Mouse (Mus musculus) layer of hippocampus, postnatal 25 days (tissue): ENCODE measurements around the gene Asb8. TPM values are rescaled to one million over a fixed set of nuclear protein-coding genes. Genes with fewer than 3 reads are reported as not detected.
A peak's percentile ranks its signal among the peaks of the same experiment; 100 is the strongest.

Source experiments
- DNase-seq, 2 experiments: peaks; one replicate each; pipeline ENCODE4 v3.0.0; 2022; ENCODE audit warnings: mixed read lengths in 2 of 2, low spot score in 1 of 2; ENCODE audit errors: extremely low spot score in 1 of 2
- total RNA-seq, 2 experiments: library from RNA; stranded (reverse); gene quantifications; 2 replicates each; pipeline ENCODE4 v1.2.3; 2021

Gene Asb8
- total RNA-seq, 2 experiments from 2014 or later, result 48.7 to 53.0 TPM

DNA sequence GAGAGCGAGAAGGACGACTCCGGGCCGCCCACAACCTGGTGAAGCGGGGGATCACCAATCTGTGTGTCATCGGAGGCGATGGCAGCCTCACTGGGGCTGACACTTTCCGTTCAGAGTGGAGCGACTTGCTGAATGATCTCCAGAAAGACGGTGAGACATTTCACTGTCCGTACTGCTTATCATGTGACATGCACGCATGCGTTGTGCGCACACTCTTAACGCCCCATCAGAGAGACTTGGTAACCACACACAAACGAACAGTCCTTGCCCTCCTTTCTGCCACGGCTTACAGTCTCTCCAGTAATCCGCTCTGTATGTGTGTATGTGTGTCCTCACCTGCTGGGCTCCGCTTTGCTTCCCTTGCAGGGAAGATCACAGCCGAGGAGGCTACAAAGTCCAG, 44.6 kb downstream of the Asb8 start:
- DNase-seq, result no peak

DNA sequence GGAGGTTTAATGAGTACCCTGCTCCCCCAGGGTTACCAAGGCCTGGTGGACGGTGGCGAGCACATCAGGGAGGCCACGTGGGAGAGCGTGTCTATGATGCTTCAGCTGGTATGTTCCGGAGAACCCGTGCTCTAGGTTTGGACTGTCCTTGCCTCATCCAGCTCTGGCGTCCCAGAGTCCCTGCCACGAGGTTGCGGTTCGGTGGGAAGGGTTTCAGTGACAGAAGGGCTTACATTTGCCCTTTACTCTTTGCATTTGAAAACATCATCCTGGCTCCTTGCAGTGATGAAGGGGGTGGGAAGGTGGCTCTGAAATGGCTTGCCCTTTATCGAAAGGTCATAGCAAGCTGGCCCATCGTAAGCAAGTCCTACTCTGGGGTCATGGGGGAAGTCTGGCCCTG, 46.1 kb downstream of the Asb8 start:
- no peak for DNase-seq

DNA sequence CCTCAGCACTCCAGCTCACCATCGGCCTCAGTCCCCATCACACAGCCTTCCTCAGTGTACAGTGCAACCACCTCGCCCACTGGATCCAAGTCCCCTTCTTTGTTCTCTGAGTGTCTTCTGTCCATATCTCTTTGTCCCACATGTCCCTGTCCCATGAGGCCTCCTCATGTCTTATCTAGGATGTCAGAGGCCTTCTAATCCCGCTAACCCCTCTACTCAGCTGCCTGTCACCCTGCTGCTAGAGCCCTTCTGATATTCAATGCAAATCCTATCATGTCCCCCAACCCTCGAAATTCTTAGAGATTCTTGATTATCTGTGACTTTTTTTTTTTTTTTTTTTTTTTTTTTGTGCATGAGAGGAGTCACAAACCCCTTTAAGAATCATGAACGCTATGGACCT, 49.1 kb downstream of the Asb8 start:
- DNase-seq, result no peak

DNA sequence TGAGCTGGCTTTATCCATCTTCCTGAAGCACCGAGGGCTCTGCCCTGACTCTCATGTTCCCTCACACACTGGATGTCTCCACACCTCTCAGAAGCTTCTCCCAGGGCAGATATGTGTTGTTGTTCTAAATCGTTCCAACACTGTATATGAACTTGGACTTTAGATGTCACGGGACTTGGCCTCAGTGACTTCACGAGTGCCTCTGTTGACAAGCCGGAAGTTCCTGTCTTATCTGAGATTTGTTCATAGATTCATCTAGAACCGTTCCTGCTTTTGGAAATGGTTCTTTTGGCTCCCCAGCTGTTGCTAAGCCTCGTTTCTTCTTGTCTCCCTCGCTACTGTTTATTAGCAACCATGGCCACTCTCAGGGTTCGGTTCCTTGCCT, 49.7 kb downstream of the Asb8 start:
- DNase-seq, result no peak

DNA sequence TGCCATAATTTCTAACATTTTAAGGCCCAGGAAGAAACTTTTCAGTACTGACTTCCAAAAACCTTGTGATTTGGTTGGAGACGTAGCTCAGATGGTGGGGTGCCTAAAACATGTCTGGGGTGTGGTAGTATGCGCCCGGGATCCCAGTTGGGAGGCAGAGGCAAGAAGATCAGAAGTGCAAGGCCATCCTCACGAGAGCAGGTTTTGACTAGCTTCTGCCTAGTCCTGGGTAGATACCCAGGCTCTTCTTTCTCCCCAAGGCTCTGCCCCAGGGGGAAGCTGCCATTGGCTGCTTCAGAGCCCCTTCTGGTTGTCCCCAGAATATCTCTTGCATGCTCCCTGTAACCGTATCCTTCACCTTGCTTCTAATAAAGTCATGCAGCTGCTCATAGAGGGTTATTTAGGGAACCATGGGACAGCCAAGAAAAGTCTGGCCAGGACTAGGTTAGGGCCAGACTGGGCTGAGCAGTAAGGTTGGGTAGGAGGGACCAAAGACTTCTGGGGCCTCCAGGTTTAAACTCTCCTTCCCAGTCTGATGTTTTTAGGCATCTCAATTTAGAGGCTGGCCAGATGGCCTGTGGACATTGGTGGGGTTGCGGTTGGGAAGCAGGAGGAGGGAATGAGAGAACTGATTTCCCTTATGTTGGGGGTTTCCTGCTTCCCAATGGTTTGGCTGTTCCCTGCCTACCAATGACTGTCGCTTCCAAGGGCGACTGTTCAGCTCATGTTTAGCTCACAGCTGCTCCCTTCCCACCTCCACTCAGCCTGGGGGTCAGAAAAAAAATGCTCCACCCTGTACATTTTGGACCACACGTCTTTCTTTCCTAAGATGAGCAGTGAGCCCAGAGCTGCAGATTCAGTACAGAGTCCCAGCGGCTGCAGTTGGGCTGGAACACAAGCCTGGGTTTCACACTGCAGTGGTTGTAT, 50.3 kb downstream of the Asb8 start:
- DNase-seq, result no peak

DNA sequence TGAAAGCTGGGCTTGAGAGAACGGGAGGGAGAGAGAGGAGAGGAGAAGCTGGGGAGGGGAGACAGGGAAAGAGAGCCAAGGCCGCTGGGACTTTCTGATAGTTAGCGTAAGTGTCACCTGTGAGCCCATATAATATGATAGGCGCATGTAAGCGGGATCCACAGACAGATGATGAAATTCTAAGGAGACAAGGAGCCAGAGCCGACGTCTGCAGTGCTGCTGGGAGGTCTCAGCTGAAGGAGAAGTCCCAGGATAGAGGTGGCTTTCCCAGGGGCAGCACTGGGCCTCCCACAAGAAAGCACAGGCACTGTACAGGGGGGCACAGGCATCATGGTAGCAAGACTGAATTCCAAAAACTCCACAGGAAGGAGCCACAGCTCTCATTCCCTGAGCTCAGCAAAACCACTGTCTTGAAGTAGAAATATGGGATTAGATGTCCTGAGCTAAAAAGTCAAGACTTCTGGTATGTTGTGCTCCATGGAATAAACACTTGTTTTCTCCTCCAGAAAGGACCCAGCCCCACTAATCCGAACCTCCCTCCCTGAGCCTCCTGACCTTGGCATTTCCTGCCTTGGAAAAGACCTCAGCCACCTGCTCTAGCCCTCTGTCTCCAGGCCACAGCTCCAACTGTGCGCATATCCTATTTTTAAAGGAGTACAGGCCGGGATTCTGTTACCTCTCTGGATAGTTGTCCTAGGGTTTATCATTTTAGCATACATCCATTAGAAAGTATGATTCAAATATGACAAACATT, 51.1 kb downstream of the Asb8 start:
- DNase-seq, result no peak

DNA sequence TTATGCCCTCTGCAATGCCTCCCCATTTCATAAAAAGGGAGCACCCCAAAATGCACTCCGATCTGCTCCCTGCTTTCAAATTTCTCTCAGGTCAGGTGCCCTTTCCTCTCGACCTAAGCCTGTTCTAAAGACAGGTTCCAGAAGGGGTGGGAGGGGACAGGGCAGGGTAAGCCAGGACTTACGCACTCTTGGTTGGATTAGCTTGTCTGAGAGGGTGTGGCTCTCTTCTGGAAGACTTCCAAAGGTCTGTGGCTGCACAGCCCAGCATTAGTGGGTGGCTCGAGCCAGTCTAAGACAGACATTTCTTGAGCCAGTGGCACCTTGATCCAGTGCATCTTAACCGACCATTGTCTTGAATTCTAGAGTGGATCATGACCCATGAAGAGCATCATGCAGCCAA, 53.6 kb downstream of the Asb8 start:
- no peak for DNase-seq

DNA sequence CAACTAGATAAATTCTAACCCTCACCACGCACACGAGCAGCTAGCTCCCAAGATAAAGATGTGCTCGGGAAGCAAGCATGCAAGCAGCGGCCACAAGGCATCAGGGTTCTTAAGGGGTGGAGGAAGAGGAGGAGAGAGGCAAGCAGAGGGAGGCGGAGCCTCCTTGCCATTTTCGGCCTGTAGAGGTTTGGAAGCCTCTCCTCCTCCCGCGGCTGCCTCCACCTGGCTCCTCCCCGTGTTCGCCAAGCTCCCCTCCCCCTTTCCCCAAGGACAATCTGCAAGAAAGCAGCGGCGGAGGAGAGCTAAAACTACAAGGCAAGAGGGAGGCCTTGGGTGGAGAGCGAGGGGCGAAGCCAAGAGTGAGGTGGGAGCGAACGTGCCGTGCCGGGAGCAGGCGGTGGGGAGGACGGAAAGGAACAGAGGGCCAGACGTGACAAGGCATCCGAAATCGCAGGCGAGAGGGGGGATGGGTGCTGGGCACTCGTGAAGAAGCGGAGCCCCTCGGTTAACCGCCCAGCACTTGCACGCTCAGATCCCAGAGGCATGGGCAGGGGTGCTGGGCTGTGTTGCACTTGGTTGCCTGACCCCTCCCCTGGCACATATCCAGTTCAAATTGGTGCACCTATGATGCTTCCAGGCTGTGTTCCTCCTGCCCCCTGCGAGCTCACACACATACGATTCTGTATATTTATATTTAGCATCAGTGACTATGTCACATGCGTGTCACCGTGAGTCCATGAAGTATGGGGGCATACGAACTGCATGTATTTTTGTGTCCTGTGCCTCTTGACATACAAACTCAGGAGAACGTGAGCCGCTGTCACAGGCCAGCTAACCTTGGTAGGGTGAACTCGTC, 56.9 kb downstream of the Asb8 start:
- peak; percentile 69 to 76 for DNase-seq

DNA sequence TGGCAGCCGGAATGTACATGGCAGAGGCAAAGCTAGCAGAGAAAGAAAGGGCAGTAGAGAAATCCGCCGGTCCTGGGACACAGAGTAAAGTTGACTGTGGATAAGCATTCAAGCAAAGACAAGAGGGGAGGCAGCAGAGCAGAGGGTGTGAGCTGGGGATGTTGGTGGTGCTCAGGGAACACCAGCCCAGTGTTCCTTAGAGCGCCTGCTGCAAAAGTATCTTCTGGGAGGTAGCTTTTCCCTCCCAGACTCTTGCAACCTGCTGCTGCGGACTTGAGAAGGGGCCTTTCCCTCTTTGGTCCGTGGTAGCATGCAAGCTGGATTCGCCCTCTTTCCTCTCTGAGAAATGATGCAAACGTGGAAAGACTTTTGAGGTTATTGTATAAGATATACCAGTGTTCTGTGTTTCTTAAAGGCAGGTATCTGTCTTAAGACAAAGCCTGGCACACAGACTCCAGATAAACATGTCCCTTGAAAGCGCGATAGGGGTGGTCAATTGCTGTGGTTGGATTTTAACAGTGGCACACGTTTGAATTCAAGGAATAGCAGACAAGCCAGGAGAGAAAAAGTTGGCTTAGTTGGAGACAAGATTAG, 57.6 kb downstream of the Asb8 start:
- DNase-seq, result no peak

DNA sequence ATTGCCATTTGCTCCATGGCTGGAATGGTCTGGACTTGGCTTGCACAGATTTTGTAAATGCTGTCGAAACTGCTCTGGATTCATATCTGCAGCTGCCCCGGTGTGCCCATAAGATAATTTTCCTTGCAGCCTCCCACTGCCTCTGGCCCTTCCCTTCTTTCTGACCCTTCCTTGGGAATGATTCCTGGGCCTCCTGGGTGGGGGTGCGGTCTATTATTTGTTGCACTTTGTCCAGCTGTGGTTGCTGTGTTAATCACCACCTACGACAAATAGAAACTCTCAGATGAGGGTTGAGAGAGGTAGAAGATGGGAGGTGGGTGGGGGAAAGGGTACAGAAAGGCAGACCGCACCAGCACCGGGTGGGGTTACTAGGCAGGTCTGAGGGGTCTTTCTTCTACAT, 58.2 kb downstream of the Asb8 start:
- no peak for DNase-seq

DNA sequence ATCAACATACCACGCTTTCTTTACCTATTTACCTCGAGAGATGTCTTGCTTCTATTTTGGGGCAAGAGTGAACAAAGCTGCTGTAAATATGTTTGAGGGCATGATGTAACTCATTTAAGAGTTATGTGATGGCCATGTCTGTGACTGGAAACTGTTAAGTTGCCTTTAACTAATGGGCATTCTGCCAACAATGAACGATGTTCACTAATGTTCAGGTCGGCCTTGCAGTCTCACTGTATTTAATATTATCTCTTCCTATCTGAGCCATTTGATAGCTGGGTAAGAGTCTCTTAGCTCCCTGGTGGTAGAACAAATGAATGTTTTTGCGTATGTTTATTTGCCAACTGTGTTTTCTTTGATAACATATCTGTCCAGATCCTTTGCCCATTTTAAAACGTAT, 58.9 kb downstream of the Asb8 start:
- DNase-seq, result no peak

DNA sequence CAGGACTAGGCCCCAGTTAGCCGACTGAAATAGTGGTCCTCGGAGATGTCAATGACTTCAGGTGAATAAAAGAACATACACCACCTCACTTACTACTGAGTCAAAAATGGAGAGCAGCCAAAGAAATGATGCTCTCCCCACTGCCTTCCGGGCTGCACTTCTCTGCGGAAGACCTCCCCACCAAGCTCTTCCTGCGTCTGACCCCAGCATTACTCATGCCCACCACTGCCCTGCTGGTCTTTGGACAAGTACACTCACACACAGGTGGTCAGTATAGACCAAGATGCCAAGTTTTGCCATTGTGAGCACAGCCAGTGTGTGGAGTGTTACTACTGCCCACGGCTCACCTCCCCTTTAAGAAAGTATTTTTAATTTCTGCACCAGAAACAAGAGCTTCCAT, 63.0 kb downstream of the Asb8 start:
- DNase-seq, result no peak

DNA sequence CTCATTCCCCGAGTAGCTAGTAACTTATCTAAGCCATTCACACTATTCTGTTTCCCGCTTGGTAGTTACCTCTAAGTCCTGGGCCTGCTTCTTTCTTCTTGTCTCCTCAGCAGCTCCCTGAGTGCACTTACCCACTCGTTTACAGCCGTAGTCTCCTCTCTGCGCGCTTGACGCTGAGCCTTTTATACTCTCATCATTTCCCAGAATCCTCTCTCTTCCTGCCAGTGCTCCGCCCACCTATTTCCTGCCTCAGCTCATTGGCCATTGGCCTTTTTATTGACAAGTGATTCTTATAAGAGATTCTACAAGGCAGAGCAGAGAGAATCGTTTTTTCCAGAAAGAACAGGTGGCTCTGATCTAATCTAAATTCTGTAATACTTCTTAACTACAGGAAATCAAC, 66.9 kb downstream of the Asb8 start:
- no peak for DNase-seq

DNA sequence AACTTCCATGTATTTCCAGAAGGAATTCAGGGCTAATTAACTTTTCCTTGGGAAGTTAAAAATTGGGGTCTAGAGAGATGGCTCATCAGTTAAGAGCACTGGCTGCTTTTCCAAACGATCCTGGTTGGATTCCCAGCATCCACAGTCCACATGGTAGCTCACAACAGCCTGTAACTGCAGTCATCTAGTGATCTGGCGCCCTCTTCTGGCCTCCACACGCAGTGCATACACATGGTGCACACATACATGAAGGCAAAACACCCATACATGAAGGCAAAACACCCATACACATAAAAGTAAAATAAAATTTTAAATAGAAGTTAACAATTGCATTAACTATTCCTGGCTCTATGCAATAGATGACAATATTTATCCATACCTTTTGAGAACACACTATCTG, 68.5 kb downstream of the Asb8 start:
- no peak for DNase-seq

DNA sequence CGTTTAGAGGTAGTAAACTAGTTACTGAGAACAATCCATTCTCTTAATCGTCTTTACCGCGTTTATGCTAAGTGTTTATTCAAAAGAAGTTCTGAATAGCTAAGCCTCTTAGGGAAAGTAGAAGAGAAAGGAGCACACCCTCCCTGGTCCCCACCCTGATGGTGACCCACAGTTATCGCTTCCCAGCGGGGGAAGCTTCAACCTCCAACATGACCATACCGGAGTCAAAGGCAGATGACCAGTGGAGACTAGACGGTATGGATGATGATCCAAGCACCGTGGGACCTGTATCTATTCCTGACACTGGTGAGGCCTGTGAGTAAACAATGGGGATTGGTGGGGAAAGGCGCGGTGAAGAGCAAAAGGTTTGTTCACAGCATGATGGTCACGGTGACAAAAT, 70.5 kb downstream of the Asb8 start:
- no peak for DNase-seq

DNA sequence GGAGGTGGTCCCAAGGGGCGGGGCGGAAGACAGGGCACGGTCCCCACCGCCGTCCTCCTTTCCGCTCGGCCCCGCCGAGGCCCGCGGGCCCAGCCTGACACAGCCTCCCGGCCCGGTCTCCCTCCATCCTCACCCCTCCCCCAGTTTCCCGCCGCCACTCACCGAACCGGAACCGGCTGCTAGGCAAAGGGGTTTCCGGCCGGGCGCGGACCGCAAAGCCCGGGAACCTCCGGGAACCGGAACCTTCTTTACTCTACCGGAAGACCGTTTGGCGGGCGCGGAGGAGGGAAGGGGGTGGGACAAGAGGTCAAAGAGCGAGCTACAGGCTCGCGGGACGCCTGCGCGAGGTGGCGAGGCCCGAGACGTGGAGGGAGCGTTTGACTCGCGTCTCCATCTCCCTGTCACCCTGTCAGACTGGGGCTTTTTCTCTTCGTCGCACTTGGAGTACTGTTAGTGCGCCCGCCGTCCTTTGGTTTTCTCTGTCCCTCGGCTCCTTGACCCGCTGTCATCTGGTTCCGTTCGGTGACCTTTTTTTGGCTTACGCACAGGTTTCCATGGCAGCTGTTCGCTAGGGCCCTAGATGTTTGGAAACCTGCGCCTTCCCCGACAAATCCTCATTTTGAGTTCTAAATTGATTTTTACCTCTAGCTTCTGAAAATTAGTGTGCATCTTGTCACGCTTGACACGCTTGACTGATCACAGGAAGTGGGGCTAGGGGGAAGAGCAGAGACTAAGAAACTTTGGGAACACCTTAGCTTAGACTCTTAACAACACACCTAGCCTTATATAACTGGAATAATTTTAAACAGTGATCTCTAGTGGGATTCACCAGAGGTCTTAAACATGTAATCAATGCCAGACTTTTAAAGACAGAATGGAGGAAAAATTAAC, 72.1 kb downstream of the Asb8 start, which contains the start of gene Senp1:
Gene Senp1 (minus strand): TSS at position 624 of the 891 bp plus-strand sequence.
- peak; percentile 82 to 83 for DNase-seq

DNA sequence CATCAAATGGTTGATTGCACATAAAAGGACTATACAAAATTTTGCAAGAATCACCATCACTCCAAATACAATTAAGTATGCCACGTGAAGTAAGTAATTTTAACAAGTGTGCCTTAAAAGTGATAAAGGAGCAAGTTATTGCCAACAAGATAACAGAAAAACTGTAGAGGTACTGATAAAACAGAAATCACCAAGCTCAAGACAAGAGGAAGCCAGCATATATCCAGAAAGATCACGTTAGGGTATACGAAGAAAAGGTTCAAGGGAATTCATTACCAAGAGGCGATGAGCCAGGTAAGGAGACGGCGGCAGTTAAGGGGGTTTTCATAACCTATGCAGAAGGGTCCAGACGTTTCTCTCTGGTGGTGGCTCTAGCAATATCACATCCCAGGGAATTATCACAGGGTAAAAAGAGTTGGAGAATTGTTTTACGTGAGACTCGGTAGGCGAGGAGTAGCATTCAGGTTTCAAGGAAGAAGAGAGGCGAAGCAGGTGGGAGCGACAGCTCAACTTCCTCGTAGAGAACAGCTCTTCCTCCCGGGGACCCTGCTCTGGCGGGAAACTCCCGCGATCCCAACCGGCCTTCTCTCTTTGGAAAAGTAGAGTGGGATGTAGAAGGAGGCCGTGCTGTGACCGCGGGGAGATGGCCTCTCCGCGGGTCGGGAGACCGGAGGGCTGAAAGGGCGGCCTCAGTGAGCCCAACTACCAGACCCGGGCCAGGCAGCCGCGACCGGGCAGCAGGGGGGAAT, 72.9 kb downstream of the Asb8 start, which contains the start of gene Pfkm:
Gene Pfkm (plus strand): TSS at position 218 of the 749 bp plus-strand sequence.
- no peak for DNase-seq

DNA sequence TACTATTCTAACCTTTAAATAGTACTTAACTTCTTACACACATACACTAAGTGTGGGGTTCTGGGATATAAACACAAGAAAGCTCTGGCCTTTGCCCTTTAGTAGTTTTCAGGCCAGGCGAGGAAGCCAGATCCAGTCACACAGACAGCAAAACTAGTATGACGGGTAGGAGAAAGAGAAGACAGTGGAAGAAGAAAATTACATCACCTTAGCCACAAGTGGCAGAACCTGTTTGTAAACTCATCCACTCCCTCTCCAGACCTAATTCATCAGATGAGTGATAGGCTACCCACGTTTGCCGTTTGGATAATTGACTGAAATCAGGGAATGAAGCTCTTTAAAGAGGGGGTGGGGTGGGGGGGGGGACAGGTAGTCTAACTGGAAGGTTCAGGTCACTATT, 73.6 kb downstream of the Asb8 start:
- DNase-seq, result no peak
